Mouse (Mus musculus) heart, embryonic 11.5 days (tissue): Measurements from ENCODE around the gene Srebf1. TPM values are rescaled to one million over a fixed set of nuclear protein-coding genes. Genes with fewer than 3 reads are reported as not detected.

Experiments used
- ATAC-seq: fragments of 200-750 bp; cut with Nextera tagmentation; replicated peaks from 2 replicates; pipeline ENCODE4 v1.8.0; 2017; ENCODE audit warnings: moderate library complexity; ENCODE audit not compliant: insufficient number of reproducible peaks, low FRiP score, low TSS enrichment
- H3K27ac ChIP-seq: fragments of 300-500 bp; sonication (generic); 2 replicates; pipeline ENCODE4 v1.5.1; 2014; ENCODE audit warnings: mild to moderate bottlenecking, low read depth, low read length
- H3K27me3 ChIP-seq: fragments of 300-500 bp; sonication (generic); 2 replicates; pipeline ENCODE4 v1.6.1; 2014; ENCODE audit warnings: mild to moderate bottlenecking, low read length, mixed read lengths; ENCODE audit not compliant: control insufficient read depth, insufficient read depth
- H3K36me3 ChIP-seq: fragments of 300-500 bp; sonication (generic); 2 replicates; pipeline ENCODE4 v1.6.1; 2014; ENCODE audit warnings: mild to moderate bottlenecking, low read length, moderate library complexity, mixed read lengths; ENCODE audit not compliant: control insufficient read depth, insufficient read depth
- H3K4me1 ChIP-seq: fragments of 300-500 bp; sonication (generic); 2 replicates; pipeline ENCODE4 v1.6.1; 2014; ENCODE audit warnings: low read length; ENCODE audit not compliant: control insufficient read depth, insufficient read depth
- H3K4me2 ChIP-seq: fragments of 300-500 bp; sonication (generic); 2 replicates; pipeline ENCODE4 v1.6.1; 2014; ENCODE audit warnings: mild to moderate bottlenecking, moderate library complexity
- H3K4me3 ChIP-seq: fragments of 300-500 bp; sonication (generic); 2 replicates; pipeline ENCODE4 v1.5.1; 2014; ENCODE audit warnings: low read depth, low read length
- H3K9ac ChIP-seq: fragments of 300-500 bp; sonication (generic); 2 replicates; pipeline ENCODE4 v1.6.1; 2014; ENCODE audit warnings: mild to moderate bottlenecking, low read depth, low read length, moderate library complexity
- H3K9me3 ChIP-seq: fragments of 300-500 bp; sonication (generic); replicated peaks from 2 replicates; pipeline ENCODE4 v1.6.1; 2016; ENCODE audit warnings: low read length; ENCODE audit not compliant: control insufficient read depth
- WGBS: fragments of 180-500 bp; shearing (Covaris S2); extraction: QIAGEN DNeasy Blood & Tissue Kit; methylation state at CpG from one replicate; pipeline ENCODE4 v1.1.7; 2014; ENCODE audit not compliant: insufficient replicate concordance; 5-methylcytosine and 5-hydroxymethylcytosine counted together
- polyA plus RNA-seq: library from polyadenylated mRNA; unstranded; fragments of >200 nt; fragmentation: Nextera tagmentation; extraction: Ambion mirVana; gene quantifications from 2 replicates; pipeline ENCODE4 v1.2.1, GENCODE M21; 2014

Gene Srebf1
- polyA plus RNA-seq, 1 experiment from 2014 or later: 39.0 TPM

DNA sequence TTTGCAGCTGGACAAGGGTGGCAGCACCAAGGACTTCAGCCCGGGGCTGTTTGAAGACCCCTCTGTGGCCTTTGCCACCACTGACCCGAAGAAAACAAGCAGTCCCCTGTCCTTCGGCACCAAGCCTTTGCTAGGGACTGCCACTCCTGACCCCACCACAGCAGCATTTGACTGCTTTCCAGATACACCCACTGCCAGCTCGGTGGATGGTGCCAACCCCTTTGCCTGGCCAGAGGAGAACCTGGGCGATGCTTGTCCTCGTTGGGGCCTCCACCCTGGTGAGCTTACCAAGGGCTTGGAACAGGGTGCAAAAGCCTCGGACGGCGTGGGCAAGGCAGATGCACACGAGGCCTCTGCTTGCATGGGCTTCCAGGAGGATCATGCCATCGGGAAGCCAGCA lies 35.3 kb downstream of the Srebf1 start:
- no peak overlapping the region for H3K4me2 ChIP-seq
- peaks cover 42% of the 10 kb centered on the region for H3K4me1 ChIP-seq
- no peak overlapping the region for H3K9ac ChIP-seq
- no peak overlapping the region for H3K27ac ChIP-seq
- no peaks in the 10 kb centered on the region for H3K9me3 ChIP-seq
- no peaks in the 10 kb centered on the region for H3K27me3 ChIP-seq
- peaks cover 59% of the 10 kb centered on the region for H3K36me3 ChIP-seq
- H3K4me3 ChIP-seq: no peak overlapping the region
- no peak for ATAC-seq
- 86% methylated on average over 11 of the region's 11 CpGs for whole genome bisulfite sequencing

DNA sequence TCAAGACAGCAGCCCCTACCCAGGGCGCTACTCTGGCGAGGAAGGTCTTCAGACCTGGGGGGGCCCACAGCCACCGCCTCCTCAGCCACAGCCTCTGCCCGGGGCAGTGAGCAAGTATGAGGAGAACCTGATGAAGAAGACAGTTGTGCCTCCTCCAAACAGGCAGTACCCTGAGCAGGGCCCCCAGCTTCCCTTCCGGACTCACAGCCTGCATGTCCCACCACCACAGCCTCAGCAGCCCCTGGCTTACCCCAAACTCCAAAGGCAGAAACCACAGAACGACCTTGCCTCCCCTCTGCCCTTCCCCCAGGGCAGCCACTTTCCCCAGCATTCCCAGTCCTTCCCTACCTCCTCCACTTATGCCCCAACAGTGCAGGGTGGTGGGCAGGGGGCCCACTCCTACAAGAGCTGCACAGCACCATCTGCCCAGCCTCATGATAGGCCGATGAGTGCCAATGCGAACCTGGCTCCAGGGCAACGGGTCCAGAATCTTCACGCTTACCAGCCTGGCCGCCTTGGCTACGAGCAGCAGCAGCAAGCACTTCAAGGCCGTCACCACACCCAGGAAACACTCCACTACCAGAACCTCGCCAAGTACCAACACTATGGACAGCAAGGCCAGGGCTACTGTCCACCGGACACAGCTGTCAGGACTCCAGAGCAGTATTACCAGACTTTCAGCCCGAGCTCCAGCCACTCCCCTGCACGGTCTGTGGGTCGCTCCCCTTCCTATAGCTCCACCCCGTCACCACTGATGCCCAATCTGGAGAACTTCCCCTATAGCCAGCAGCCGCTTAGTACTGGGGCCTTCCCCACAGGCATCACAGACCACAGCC lies 36.8 kb downstream of the Srebf1 start:
- no peak overlapping the region for H3K4me2 ChIP-seq
- no peaks in the 10 kb centered on the region for H3K9me3 ChIP-seq
- peaks cover 47% of the 10 kb centered on the region for H3K36me3 ChIP-seq
- no peak for ATAC-seq
- 0 out of 2 replicates have a peak overlapping the region, but pooled peaks have one; percentile 29 for H3K27ac ChIP-seq
- no peak overlapping the region for H3K4me3 ChIP-seq
- no peaks in the 10 kb centered on the region for H3K27me3 ChIP-seq
- H3K4me1 ChIP-seq: peaks cover 53% of the 10 kb centered on the region
- H3K9ac ChIP-seq: no peak overlapping the region
- 75% methylated on average over 20 of the region's 20 CpGs for WGBS

DNA sequence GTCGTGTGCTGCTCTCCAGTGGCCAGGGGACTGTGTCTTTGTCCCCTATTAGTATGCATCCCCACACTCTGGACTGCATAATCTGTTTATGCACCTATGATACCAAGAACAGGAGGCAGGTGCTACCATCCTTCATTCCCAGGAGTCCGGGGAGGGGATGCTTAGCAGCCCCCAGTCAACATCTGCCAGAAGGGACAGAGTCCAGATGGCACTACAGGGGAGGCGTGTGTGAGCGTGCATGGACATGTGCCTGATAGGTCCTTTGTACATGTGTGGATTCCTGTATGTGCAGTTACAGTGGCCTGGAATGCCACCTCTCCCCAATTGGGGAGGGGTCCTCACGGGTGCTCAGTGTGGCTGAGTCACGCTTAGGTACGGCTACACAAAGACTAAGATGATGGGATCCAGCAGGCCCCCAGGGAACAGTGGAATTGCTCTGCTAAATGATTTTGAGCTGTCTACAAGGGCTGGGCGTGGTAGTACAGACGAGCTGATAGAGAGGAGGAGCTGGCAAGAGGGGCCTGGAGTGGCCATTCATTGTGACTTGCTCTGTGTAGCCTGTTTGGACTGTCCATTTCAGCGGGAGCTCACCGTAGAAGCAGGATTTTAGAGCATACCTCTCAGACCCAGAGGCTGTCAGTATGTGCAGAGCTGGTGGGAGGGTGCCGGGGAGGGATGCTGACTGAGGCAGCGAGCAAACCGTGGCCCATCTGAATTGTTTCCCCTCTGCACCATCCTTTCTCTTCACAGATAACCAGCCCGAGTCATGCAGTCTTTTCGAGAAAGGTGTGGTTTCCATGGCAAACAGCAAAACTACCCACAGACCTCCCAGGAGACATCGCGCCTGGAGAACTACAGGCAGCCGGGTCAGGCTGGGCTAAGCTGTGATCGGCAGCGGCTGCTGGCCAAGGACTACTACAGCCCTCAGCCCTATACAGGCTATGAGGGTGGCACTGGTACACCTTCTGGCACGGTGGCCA lies 37.7 kb downstream of the Srebf1 start:
- Histone ChIP-seq H3K36me3 (peaks cover 40% of the 10 kb centered on the region), H3K9ac (peak overlapping the region; percentile 54), H3K9me3 (no peaks in the 10 kb centered on the region), H3K4me2 (no peak overlapping the region; the same call in 1 of the 2 replicates), H3K4me1 (peaks cover 62% of the 10 kb centered on the region), H3K27me3 (no peaks in the 10 kb centered on the region), H3K27ac (0 out of 2 replicates have a peak overlapping the region, but pooled peaks have one; percentile 29), H3K4me3 (no peak overlapping the region)
- no peak for ATAC-seq
- WGBS: 46% methylated on average over 22 of the region's 22 CpGs

DNA sequence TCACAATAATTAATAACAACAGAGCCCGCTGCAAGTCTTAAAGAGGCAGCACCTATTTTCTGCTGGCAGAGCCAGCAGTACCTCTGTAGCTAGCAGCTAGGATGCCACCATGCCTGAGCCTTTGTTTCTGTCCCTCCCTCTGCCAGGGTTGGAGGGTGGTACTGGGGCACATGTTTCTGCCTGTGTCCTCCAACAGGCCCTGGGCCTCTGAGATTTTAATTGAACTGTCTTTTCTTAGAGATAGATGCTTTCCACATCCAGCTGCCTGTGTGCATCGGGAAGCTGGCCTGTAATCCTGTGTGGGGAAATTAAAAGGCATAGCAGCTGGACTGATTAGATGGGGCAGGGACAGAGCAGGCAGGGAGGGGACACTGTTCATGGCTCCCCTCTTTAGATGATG lies 39.6 kb downstream of the Srebf1 start:
- WGBS: 61% methylated on average over 2 of the region's 2 CpGs
- Histone ChIP-seq H3K27ac (no peak overlapping the region), H3K9me3 (no peaks in the 10 kb centered on the region), H3K4me2 (no peak overlapping the region), H3K27me3 (no peaks in the 10 kb centered on the region), H3K4me1 (peaks cover 77% of the 10 kb centered on the region), H3K9ac (no peak overlapping the region), H3K36me3 (peaks cover 25% of the 10 kb centered on the region), H3K4me3 (no peak overlapping the region)
- ATAC-seq: no peak

DNA sequence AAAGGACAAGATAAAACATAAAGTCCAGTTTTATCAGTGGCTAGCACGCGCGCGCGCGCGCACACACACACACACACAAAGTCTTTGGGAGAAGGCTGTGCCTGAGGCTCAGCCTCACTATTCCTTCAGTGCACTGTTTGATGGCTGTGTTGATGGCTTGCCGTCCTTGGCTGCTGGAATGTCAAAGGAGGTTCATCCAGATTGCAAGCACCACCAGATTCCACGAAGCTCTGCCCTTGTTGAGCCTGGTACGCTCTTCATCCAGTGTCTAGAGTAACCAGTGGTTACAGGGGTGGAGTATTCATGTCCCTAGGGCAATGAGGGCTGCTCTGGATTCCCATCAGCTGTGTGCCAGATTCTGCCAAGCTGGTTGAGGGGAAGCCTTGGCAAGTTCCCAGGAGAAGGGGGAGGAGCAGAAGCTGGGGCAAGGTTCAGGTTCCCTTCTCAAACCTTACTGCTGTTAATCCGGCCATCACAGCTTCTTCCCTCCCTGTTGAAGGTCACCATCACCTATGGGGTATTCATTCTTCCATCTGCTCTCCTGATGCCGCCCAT lies 40.2 kb downstream of the Srebf1 start:
- Histone ChIP-seq H3K4me1 (peaks cover 82% of the 10 kb centered on the region), H3K4me3 (no peak overlapping the region), H3K27ac (peak overlapping the region; percentile 13), H3K4me2 (no peak overlapping the region), H3K27me3 (no peaks in the 10 kb centered on the region), H3K9ac (no peak overlapping the region), H3K9me3 (no peaks in the 10 kb centered on the region), H3K36me3 (peaks cover 20% of the 10 kb centered on the region)
- 75% methylated on average over 12 of the region's 12 CpGs for WGBS
- no peak for ATAC-seq

DNA sequence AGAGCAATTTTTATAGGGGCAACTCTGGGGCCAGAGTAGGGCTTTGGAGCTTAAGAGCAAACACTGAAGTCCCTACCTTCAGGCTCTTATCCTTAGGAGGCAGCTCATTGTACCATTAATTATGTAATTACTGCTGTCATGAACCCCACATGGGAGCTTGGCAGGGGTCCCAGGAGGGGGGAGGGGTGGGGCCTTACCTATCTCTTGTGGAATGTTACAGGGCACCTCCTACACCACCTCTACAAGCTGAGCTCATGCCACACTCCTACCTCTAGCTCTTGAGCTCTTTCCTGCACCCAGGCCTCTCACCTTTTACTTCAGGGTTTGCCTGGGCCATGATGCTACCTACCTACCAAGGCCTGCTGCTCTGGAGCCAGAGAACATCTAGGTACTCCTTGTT lies 43.9 kb downstream of the Srebf1 start:
- H3K27me3 ChIP-seq: no peaks in the 10 kb centered on the region
- peak overlapping the region; percentile 12; the same call in 1 of the 2 replicates for H3K9ac ChIP-seq
- H3K27ac ChIP-seq: peak overlapping the region; percentile 98; the same call in 1 of the 2 replicates
- no peaks in the 10 kb centered on the region for H3K9me3 ChIP-seq
- peak overlapping the region; percentile 100; the same call in 1 of the 2 replicates for H3K4me2 ChIP-seq
- peaks cover 76% of the 10 kb centered on the region for H3K4me1 ChIP-seq
- no peak for ATAC-seq
- no peaks in the 10 kb centered on the region for H3K36me3 ChIP-seq
- no peak overlapping the region for H3K4me3 ChIP-seq

DNA sequence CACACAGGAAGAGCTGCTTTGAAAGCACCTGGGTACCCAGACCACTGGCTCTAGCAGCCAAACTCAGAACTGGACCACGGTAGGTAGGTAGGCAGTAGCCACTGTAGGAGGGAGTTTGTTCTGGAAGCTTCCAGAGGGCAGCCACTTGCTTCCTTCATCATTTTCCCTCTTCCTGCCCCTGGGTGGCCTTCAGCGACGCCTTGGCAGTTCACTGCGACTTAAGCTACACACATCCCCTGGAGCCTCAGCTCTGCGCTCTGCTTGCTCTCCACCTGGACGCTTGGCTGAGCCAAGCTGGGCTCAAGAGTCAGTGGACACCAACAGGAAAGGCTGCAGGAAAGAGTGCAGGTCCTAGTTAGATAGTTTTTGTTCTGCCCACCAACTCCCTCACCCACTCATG lies 44.4 kb downstream of the Srebf1 start:
- Histone ChIP-seq H3K4me2 (peak overlapping the region; percentile 100), H3K9me3 (no peaks in the 10 kb centered on the region), H3K9ac (peak overlapping the region; percentile 89; the same call in 1 of the 2 replicates), H3K36me3 (no peaks in the 10 kb centered on the region), H3K4me1 (peaks cover 76% of the 10 kb centered on the region), H3K27ac (peak overlapping the region; percentile 98), H3K4me3 (no peak overlapping the region), H3K27me3 (no peaks in the 10 kb centered on the region)
- 54% methylated on average over 6 of the region's 6 CpGs for WGBS
- no peak for ATAC-seq

DNA sequence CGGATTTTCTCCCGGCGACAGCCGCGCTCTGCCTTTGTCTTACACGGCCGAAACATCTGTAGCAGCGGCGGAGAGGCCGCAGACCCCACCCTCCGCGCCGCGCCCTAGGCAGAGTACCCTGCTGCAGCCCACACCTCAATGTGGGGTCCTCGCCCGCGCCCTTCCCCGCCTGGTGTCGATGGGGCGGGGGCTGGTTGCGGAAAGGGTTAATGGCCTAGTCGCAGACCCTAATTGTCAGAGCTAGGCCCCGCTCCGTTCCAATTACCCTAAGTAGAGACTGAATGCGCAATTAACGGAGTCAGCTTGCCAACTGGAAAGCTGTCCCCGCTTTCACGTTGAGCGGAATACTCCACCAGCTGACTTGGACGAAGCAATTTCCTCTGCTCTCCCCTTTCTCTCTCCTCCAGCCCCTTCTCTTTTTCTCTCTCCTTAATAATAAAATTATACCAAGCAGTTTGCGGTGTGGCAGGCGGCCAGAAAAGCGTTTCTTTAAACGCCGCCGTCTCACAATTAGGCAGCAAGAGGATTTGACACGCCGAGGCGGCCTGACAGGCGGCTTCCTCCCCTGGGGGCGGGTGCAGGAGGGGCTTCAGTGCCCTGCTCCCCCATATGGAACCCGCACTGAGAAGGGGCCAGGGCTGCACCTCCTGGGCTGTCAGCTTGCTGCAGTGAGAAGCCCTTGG lies 45.3 kb downstream of the Srebf1 start:
- Histone ChIP-seq H3K9me3 (no peaks in the 10 kb centered on the region), H3K27me3 (no peaks in the 10 kb centered on the region), H3K4me2 (peak overlapping the region; percentile 100), H3K4me3 (peak overlapping the region; percentile 69), H3K36me3 (no peaks in the 10 kb centered on the region), H3K9ac (peak overlapping the region; percentile 89), H3K27ac (peak overlapping the region; percentile 98), H3K4me1 (peaks cover 78% of the 10 kb centered on the region)
- WGBS: 1% methylated on average over 42 of the region's 42 CpGs
- peak; percentile 7; the same call in 1 of the 2 replicates for ATAC-seq
